Mouse (Mus musculus) 3134 (cell line): Measurements from ENCODE around the gene Ctbp2.

Experiments used
- DNase-seq: peaks from one replicate; pipeline ENCODE4 v3.0.0-alpha.2; 2011; ENCODE audit warnings: low spot score; ENCODE audit not compliant: insufficient read length; ENCODE audit errors: extremely low read depth

The Ctbp2 gene

GRCm38 (mm10) chr7:133011611-133012010, 112.5 kb downstream of the Ctbp2 start:
- no peak for DNase-seq

GRCm38 (mm10) chr7:133011191-133011590, 113.0 kb downstream of the Ctbp2 start:
- no peak for DNase-seq

GRCm38 (mm10) chr7:133010477-133010876, 113.7 kb downstream of the Ctbp2 start:
- no peak for DNase-seq

GRCm38 (mm10) chr7:133009676-133010075, 114.5 kb downstream of the Ctbp2 start:
- DNase-seq, result no peak

GRCm38 (mm10) chr7:133008663-133009062, 115.5 kb downstream of the Ctbp2 start:
- no peak for DNase-seq

- peak; percentile 58 for DNase-seq
Observed at GRCm38 (mm10) chr7:133007343-133007742, 116.8 kb downstream of the Ctbp2 start.

GRCm38 (mm10) chr7:133005772-133006171, 118.4 kb downstream of the Ctbp2 start:
- no peak for DNase-seq

- DNase-seq, result peak; percentile 43
Observed at GRCm38 (mm10) chr7:133003421-133003820, 120.7 kb downstream of the Ctbp2 start.

- DNase-seq, result no peak
Observed at GRCm38 (mm10) chr7:133002271-133002670, 121.9 kb downstream of the Ctbp2 start.

GRCm38 (mm10) chr7:133001388-133001787, 122.8 kb downstream of the Ctbp2 start:
- no peak for DNase-seq

- no peak for DNase-seq
Observed at GRCm38 (mm10) chr7:132999061-132999460, 125.1 kb downstream of the Ctbp2 start.

GRCm38 (mm10) chr7:132998639-132999038, 125.5 kb downstream of the Ctbp2 start:
- DNase-seq, result no peak

- no peak for DNase-seq
Observed at GRCm38 (mm10) chr7:132996391-132996790, 127.8 kb downstream of the Ctbp2 start.

- DNase-seq, result no peak
Observed at GRCm38 (mm10) chr7:132994628-132995191, 129.4 kb downstream of the Ctbp2 start.

- no peak for DNase-seq
Observed at GRCm38 (mm10) chr7:132994120-132994519, 130.0 kb downstream of the Ctbp2 start.

GRCm38 (mm10) chr7:132992967-132993615, 131.1 kb downstream of the Ctbp2 start:
- DNase-seq, result no peak

GRCm38 (mm10) chr7:132991240-132991900, 132.8 kb downstream of the Ctbp2 start:
- no peak for DNase-seq

GRCm38 (mm10) chr7:132989839-132990238, 134.3 kb downstream of the Ctbp2 start:
- no peak for DNase-seq

- no peak for DNase-seq
Observed at GRCm38 (mm10) chr7:132982639-132983038, 141.5 kb downstream of the Ctbp2 start.

- no peak for DNase-seq
Observed at GRCm38 (mm10) chr7:132977981-132978380, 146.2 kb downstream of the Ctbp2 start.

GRCm38 (mm10) chr7:132976079-132976478, 148.1 kb downstream of the Ctbp2 start:
- DNase-seq, result no peak

- DNase-seq, result no peak
Observed at GRCm38 (mm10) chr7:132972079-132972478, 152.1 kb downstream of the Ctbp2 start.
